Mouse (Mus musculus) E14TG2a.4 (cell line): Measurements from ENCODE around the gene Olfr765.

ENCODE experiments used
- CTCF ChIP-seq: conservative IDR thresholded peaks from 2 replicates; pipeline ENCODE4 v1.5.1; 2014; ENCODE audit warnings: low read length
- POU5F1 ChIP-seq: IDR thresholded peaks from 2 replicates; pipeline ENCODE4 v1.6.1; 2014; ENCODE audit warnings: low read length, borderline replicate concordance

GRCm38 (mm10) chr10:128996523-128997040 lies 53.2 kb downstream of the Olfr765 start:
- no peak for TF ChIP-seq CTCF
- no peak for TF ChIP-seq POU5F1
